Mouse (Mus musculus): Measurements from ENCODE around the gene 1110059E24Rik. TPM values are rescaled to one million over a fixed set of nuclear protein-coding genes. Genes with fewer than 3 reads are reported as not detected.

The 1110059E24Rik gene
- polyA plus RNA-seq, 1 experiment: 17.1 TPM

- no peaks in the 10 kb centered on the region for H3K79me3 ChIP-seq (ENCODE audit: low read depth)
- H3K27me3 ChIP-seq (ENCODE audit: control insufficient read depth, insufficient read depth, insufficient read length): no peaks in the 10 kb centered on the region
Measured at GRCm38 (mm10) chr19:21537125-21537524, 115.7 kb downstream of the 1110059E24Rik start.

More at GRCm38 (mm10) chr19:21537125-21537524, 115.7 kb downstream of the 1110059E24Rik start:
- no peak overlapping the region for H3ac ChIP-seq (ENCODE audit: control insufficient read depth, insufficient read length, low read depth)
- no peaks in the 10 kb centered on the region for H3K79me2 ChIP-seq (ENCODE audit: control insufficient read depth, insufficient read depth)
- TF ChIP-seq USF1 (IDR thresholded peaks at IDR 0.05; ENCODE audit: low read depth) (no peak), MAX (IDR thresholded peaks at IDR 0.05) (no peak), MYOG (IDR thresholded peaks at IDR 0.05; ENCODE audit: control insufficient read depth, extremely low read depth, insufficient read length) (no peak), CEBPB (IDR thresholded peaks at IDR 0.05; ENCODE audit: low read depth) (no peak), MYOD1 (IDR thresholded peaks at IDR 0.05; ENCODE audit: control insufficient read depth, insufficient read length, low read depth) (no peak), FOSL1 (IDR thresholded peaks at IDR 0.05; ENCODE audit: insufficient read depth, low read length, poor library complexity, severe bottlenecking) (no peak), CTCF (IDR thresholded peaks at IDR 0.05; ENCODE audit: control insufficient read depth, insufficient read depth, insufficient read length) (no peak)
- no peak overlapping the region for H3K4me3 ChIP-seq (ENCODE audit: insufficient read depth, poor library complexity, severe bottlenecking)
- no peaks in the 10 kb centered on the region for H3K36me3 ChIP-seq (ENCODE audit: control insufficient read depth, insufficient read depth)

Other genes starting within 250 kb of the 1110059E24Rik start
- gene Gda, start 179.5 kb downstream of the 1110059E24Rik start, polyA plus RNA-seq (2012; fragmentation: generic; extraction: Trizol): 0.14 TPM
- 6.2 TPM for gene Abhd17b, start 209 bp upstream of the 1110059E24Rik start, polyA plus RNA-seq (2012; fragmentation: generic; extraction: Trizol)
- gene Cemip2, start 125.4 kb upstream of the 1110059E24Rik start, polyA plus RNA-seq (2012; fragmentation: generic; extraction: Trizol): 12.6 TPM